17 mouse cellular contexts compared by ENCODE assay signal in genomic region chr19:17386424-17386823, GRCm38 (mm10). TPM values are rescaled to one million over a fixed set of nuclear protein-coding genes. Genes with fewer than 3 reads are reported as not detected.
DNase-seq lines count a peak whose midpoint lies in the region; ATAC-seq and TF ChIP-seq lines count a peak whose summit lies in the region.
"Had no signal": no experiment of that assay in that cellular context is flagged by ENCODE, and none has a peak within 500 bp of the region (broad histone marks: within the 10 kb centered on the region; RNA-seq: fewer than 3 reads in every experiment).

No protein-coding gene starts in this region.

- no peaks in the 10 kb centered on the region for H3K36me3 ChIP-seq in hindbrain, embryonic 10.5 days
- H3K36me3 ChIP-seq in hindbrain, embryonic 13.5 days: no peaks in the 10 kb centered on the region
- H3K36me3 ChIP-seq in hindbrain, embryonic 14.5 days (replicated peaks; ENCODE audit: control insufficient read depth, insufficient read depth): no peaks in the 10 kb centered on the region
- no peaks in the 10 kb centered on the region for H3K36me3 ChIP-seq in midbrain, embryonic 14.5 days (ENCODE audit: control insufficient read depth, insufficient read depth, low read length)
- H3K36me3 ChIP-seq in thymus, adult 2 months (ENCODE audit: control insufficient read depth, insufficient read depth, low read length): no peaks in the 10 kb centered on the region
- H3K36me3 ChIP-seq: forebrain, embryonic 12.5 days; heart, embryonic 15.5 days; limb, embryonic 10.5 days; liver, embryonic 12.5 days; lung, embryonic 15.5 days had no signal

- ATAC-seq in hindbrain, embryonic 13.5 days (ENCODE audit: low FRiP score): no peak; the same call in 1 of the 2 replicates
- no peak for ATAC-seq in Patski
- ATAC-seq in hindbrain, embryonic 14.5 days (ENCODE audit: low FRiP score): no peak
- 0 out of 2 replicates have a peak, but pooled peaks have one; percentile 32 for ATAC-seq in midbrain, embryonic 14.5 days (ENCODE audit: low FRiP score, low TSS enrichment)
- ATAC-seq: liver, embryonic 12.5 days had no signal

- H3K4me2 ChIP-seq in hindbrain, embryonic 13.5 days: no peak overlapping the region
- H3K4me2 ChIP-seq in hindbrain, embryonic 14.5 days (replicated peaks): 0 out of 2 replicates have a peak overlapping the region, but pooled peaks have one; percentile 8
- 0 out of 2 replicates have a peak overlapping the region, but pooled peaks have one; percentile 10 for H3K4me2 ChIP-seq in midbrain, embryonic 14.5 days (ENCODE audit: low read length)
- H3K4me2 ChIP-seq: forebrain, embryonic 12.5 days; heart, embryonic 15.5 days; liver, embryonic 12.5 days; lung, embryonic 15.5 days had no signal

- POLR2A ChIA-PET in Patski (lab: Charles Lee): interaction anchor here (1.3 kb wide), 1 partner anchor 262 kb away, joined by 3 read pairs; no protein-coding TSS in a partner anchor

- CTCF ChIA-PET in Patski (lab: Charles Lee): interaction anchor here (1.1 to 5.0 kb wide), 3 partner anchors 21 to 262 kb away, joined by 4 to 41 read pairs (median 6); no protein-coding TSS in a partner anchor

- peak; percentile 10 for DNase-seq in hindbrain, embryonic 10.5 days (ENCODE audit: low spot score)
- peak; percentile 59 for DNase-seq in Patski (ENCODE audit: low read depth, low spot score)
- DNase-seq in hindbrain, embryonic 14.5 days (ENCODE audit: low spot score): peak; percentile 26
- peak; percentile 50 for DNase-seq in midbrain, embryonic 14.5 days
- no peak for DNase-seq in heart, postnatal 10 days
- DNase-seq in thymus, adult 2 months: no peak
- no peak for DNase-seq in right cerebral cortex, postnatal 36 days (ENCODE audit: low spot score in 2 of 2)
- DNase-seq: cerebellum, adult 11 months; cerebellum, postnatal 36 days; thymus, postnatal 36 days had no signal

- H3K9me3 ChIP-seq in hindbrain, embryonic 10.5 days: no peaks in the 10 kb centered on the region
- no peaks in the 10 kb centered on the region for H3K9me3 ChIP-seq in hindbrain, embryonic 13.5 days
- H3K9me3 ChIP-seq in hindbrain, embryonic 14.5 days (ENCODE audit: control insufficient read depth, low read length): no peaks in the 10 kb centered on the region
- no peaks in the 10 kb centered on the region for H3K9me3 ChIP-seq in midbrain, embryonic 14.5 days (ENCODE audit: control insufficient read depth, low read length)
- H3K9me3 ChIP-seq: forebrain, embryonic 12.5 days; heart, embryonic 15.5 days; limb, embryonic 10.5 days; liver, embryonic 12.5 days; lung, embryonic 15.5 days had no signal

- H3K27me3 ChIP-seq in hindbrain, embryonic 10.5 days (ENCODE audit: insufficient read depth, poor library complexity, severe bottlenecking): no peaks in the 10 kb centered on the region; the same call in 1 of the 2 replicates
- no peaks in the 10 kb centered on the region for H3K27me3 ChIP-seq in hindbrain, embryonic 13.5 days
- H3K27me3 ChIP-seq in Patski: no peaks in the 10 kb centered on the region
- H3K27me3 ChIP-seq in hindbrain, embryonic 14.5 days (ENCODE audit: control insufficient read depth, insufficient read depth, low read length): no peaks in the 10 kb centered on the region
- H3K27me3 ChIP-seq in midbrain, embryonic 14.5 days (ENCODE audit: control insufficient read depth, insufficient read depth, low read length): no peaks in the 10 kb centered on the region
- H3K27me3 ChIP-seq in thymus, adult 2 months (ENCODE audit: control insufficient read depth, insufficient read depth, low read length): no peaks in the 10 kb centered on the region
- H3K27me3 ChIP-seq: forebrain, embryonic 12.5 days; heart, embryonic 15.5 days; liver, embryonic 12.5 days; lung, embryonic 15.5 days had no signal

- no peak for TF ChIP-seq CTCF in Patski (IDR thresholded peaks at IDR 0.05)
- no peak for TF ChIP-seq CTCF in thymus, adult 2 months (IDR thresholded peaks at IDR 0.05; ENCODE audit: borderline replicate concordance, control insufficient read depth, extremely low read depth, insufficient read depth, low read length, poor library complexity)

- TF ChIP-seq POLR2A in thymus, adult 2 months (IDR thresholded peaks at IDR 0.05; ENCODE audit: control insufficient read depth, extremely low read depth, insufficient read depth, low read length, poor library complexity): no peak

- H3K4me3 ChIP-seq in hindbrain, embryonic 10.5 days: no peak overlapping the region
- H3K4me3 ChIP-seq in hindbrain, embryonic 13.5 days: no peak overlapping the region
- H3K4me3 ChIP-seq in hindbrain, embryonic 14.5 days (replicated peaks; ENCODE audit: low read length): no peak overlapping the region
- H3K4me3 ChIP-seq in midbrain, embryonic 14.5 days (replicated peaks; ENCODE audit: low read depth, low read length): no peak overlapping the region
- H3K4me3 ChIP-seq in thymus, adult 2 months (ENCODE audit: control insufficient read depth, insufficient read depth, low read length): no peak overlapping the region
- H3K4me3 ChIP-seq: forebrain, embryonic 12.5 days; heart, embryonic 15.5 days; limb, embryonic 10.5 days; liver, embryonic 12.5 days; lung, embryonic 15.5 days had no signal

- WGBS in hindbrain, embryonic 10.5 days: 29% methylated on average over 6 of the region's 6 CpGs
- WGBS in hindbrain, embryonic 13.5 days: 24% methylated on average over 6 of the region's 6 CpGs
- WGBS in hindbrain, embryonic 14.5 days: 14% methylated on average over 6 of the region's 6 CpGs
- WGBS in midbrain, embryonic 14.5 days: 3% methylated on average over 6 of the region's 6 CpGs
- whole genome bisulfite sequencing in thymus, adult 2 months: 90% methylated on average over 6 of the region's 6 CpGs

- H3K4me1 ChIP-seq in hindbrain, embryonic 10.5 days (replicated peaks): peaks cover 4% of the 10 kb centered on the region; the same call in 1 of the 2 replicates
- peaks cover 6% of the 10 kb centered on the region; the same call in 1 of the 2 replicates for H3K4me1 ChIP-seq in hindbrain, embryonic 13.5 days (replicated peaks)
- H3K4me1 ChIP-seq in hindbrain, embryonic 14.5 days (replicated peaks; ENCODE audit: control insufficient read depth, insufficient read depth, low read length): no peaks in the 10 kb centered on the region
- H3K4me1 ChIP-seq in midbrain, embryonic 14.5 days (ENCODE audit: control insufficient read depth, insufficient read depth, low read length): no peaks in the 10 kb centered on the region
- H3K4me1 ChIP-seq in thymus, adult 2 months (replicated peaks; ENCODE audit: control insufficient read depth, insufficient read depth, low read length): no peaks in the 10 kb centered on the region
- H3K4me1 ChIP-seq: heart, embryonic 15.5 days; limb, embryonic 10.5 days; lung, embryonic 15.5 days had no signal

- H3K27ac ChIP-seq in hindbrain, embryonic 10.5 days: no peak overlapping the region
- no peak overlapping the region for H3K27ac ChIP-seq in hindbrain, embryonic 13.5 days
- H3K27ac ChIP-seq in hindbrain, embryonic 14.5 days: no peak overlapping the region
- no peak overlapping the region for H3K27ac ChIP-seq in midbrain, embryonic 14.5 days (replicated peaks; ENCODE audit: low read depth, low read length)
- no peak overlapping the region for H3K27ac ChIP-seq in thymus, adult 2 months (ENCODE audit: control insufficient read depth, insufficient read depth, low read length)
- H3K27ac ChIP-seq: forebrain, embryonic 12.5 days; heart, embryonic 15.5 days; limb, embryonic 10.5 days; liver, embryonic 12.5 days; lung, embryonic 15.5 days; stomach, postnatal 0 days had no signal

- in situ Hi-C loops in Patski (cut with MboI; ENCODE audit: low pct_unique_long_range_greater_than_20kb): loop anchor here (25.0 kb wide), 1 partner anchor 599 kb away; the partner anchor contains the start of gene Vps13a

- H3K9ac ChIP-seq in hindbrain, embryonic 13.5 days: no peak overlapping the region
- no peak overlapping the region for H3K9ac ChIP-seq in hindbrain, embryonic 14.5 days
- H3K9ac ChIP-seq in midbrain, embryonic 14.5 days (replicated peaks; ENCODE audit: low read length): no peak overlapping the region
- H3K9ac ChIP-seq: forebrain, embryonic 12.5 days; heart, embryonic 15.5 days; liver, embryonic 12.5 days; lung, embryonic 15.5 days had no signal

- intact Hi-C loops in heart, postnatal 10 days (cut with DNase I): no loop called here

RNA-seq across cellular contexts. Expression of gene Rfk, which starts 7.4 kb away (rescaled TPM):
- polyA plus RNA-seq in hindbrain, embryonic 10.5 days (2016; fragmentation: Nextera tagmentation; extraction: Ambion mirVana): 69.1 and 71.0 TPM in 2 replicates
- 79.5 and 81.3 TPM in 2 replicates for polyA plus RNA-seq in hindbrain, embryonic 13.5 days (2015; fragmentation: Nextera tagmentation; extraction: Ambion mirVana)
- 91.9 TPM for polyA plus RNA-seq in Patski (2021)
- polyA plus RNA-seq in hindbrain, embryonic 14.5 days (2014; fragmentation: Nextera tagmentation; extraction: Ambion mirVana): 79.8 and 85.3 TPM in 2 replicates
- polyA plus RNA-seq in midbrain, embryonic 14.5 days (2014; fragmentation: Nextera tagmentation; extraction: Ambion mirVana): 56.6 and 71.0 TPM in 2 replicates
- total RNA-seq in heart, postnatal 10 days (2021): 10 to 100 TPM; 54.2 to 55.8 TPM
- 39.8 and 58.4 TPM in 2 replicates for polyA plus RNA-seq in thymus, adult 2 months (2012; rRNA removed)

RNA-seq across cellular contexts. Expression of gene Gcnt1, which starts 13.8 kb away (rescaled TPM):
- polyA plus RNA-seq in hindbrain, embryonic 10.5 days (2016; fragmentation: Nextera tagmentation; extraction: Ambion mirVana): 3.7 and 4.9 TPM in 2 replicates
- 0.76 and 1.3 TPM in 2 replicates for polyA plus RNA-seq in hindbrain, embryonic 13.5 days (2015; fragmentation: Nextera tagmentation; extraction: Ambion mirVana)
- polyA plus RNA-seq in Patski (2021): 0.60 TPM
- polyA plus RNA-seq in hindbrain, embryonic 14.5 days (2014; fragmentation: Nextera tagmentation; extraction: Ambion mirVana): 0.83 and 0.91 TPM in 2 replicates
- polyA plus RNA-seq in midbrain, embryonic 14.5 days (2014; fragmentation: Nextera tagmentation; extraction: Ambion mirVana): 0.50 and 1.1 TPM in 2 replicates
- total RNA-seq in heart, postnatal 10 days (2021): 10 to 100 TPM; 11.4 to 13.6 TPM
- polyA plus RNA-seq in thymus, adult 2 months (2012; rRNA removed): 2.3 and 3.0 TPM in 2 replicates

Comparison
In these comparisons a context has a peak if more than half of its experiments do, and no peak if none do; other contexts are left out.
1. DNase-seq: peak in hindbrain, embryonic 10.5 days (single experiment), Patski (single experiment), hindbrain, embryonic 14.5 days (single experiment) and midbrain, embryonic 14.5 days (single experiment); none in heart, postnatal 10 days (0 of 2), thymus, adult 2 months (single experiment) and right cerebral cortex, postnatal 36 days (0 of 2).